Mouse (Mus musculus) E14TG2a.4 (cell line): ENCODE data around the gene Nacc1.

Experiments used
- H3K27me3 ChIP-seq: 2 replicates; pipeline ENCODE4 v1.6.1; 2014; ENCODE audit warnings: low read length, control low read depth; ENCODE audit not compliant: insufficient read depth
- H3K36me3 ChIP-seq: 2 replicates; pipeline ENCODE4 v1.6.1; 2014; ENCODE audit warnings: low read length, control low read depth; ENCODE audit not compliant: insufficient read depth
- H3K4me1 ChIP-seq: replicated peaks from 2 replicates; pipeline ENCODE4 v1.6.1; 2014; ENCODE audit warnings: low read depth, low read length, control low read depth
- H3K4me3 ChIP-seq: replicated peaks from 2 replicates; pipeline ENCODE4 v1.5.1; 2014; ENCODE audit warnings: mild to moderate bottlenecking, low read length
- H3K9me3 ChIP-seq: 2 replicates; pipeline ENCODE4 v1.6.1; 2014; ENCODE audit warnings: low read length, control low read depth
- CTCF ChIP-seq: conservative IDR thresholded peaks from 2 replicates; pipeline ENCODE4 v1.5.1; 2014; ENCODE audit warnings: low read length
- NANOG ChIP-seq: IDR thresholded peaks from 2 replicates; pipeline ENCODE4 v1.6.1; 2014; ENCODE audit warnings: borderline replicate concordance, low read length, mixed read lengths
- POU5F1 ChIP-seq: IDR thresholded peaks from 2 replicates; pipeline ENCODE4 v1.6.1; 2014; ENCODE audit warnings: low read length, borderline replicate concordance

Gene Nacc1

GRCm38 (mm10) chr8:84650213-84650612 lies 37.4 kb downstream of the Nacc1 start:
- no peak for TF ChIP-seq POU5F1
- TF ChIP-seq NANOG: peak; percentile 76
- Histone ChIP-seq H3K9me3 (no peaks in the 10 kb centered on the region), H3K4me3 (peak overlapping the region; percentile 71), H3K4me1 (peaks cover 50% of the 10 kb centered on the region), H3K36me3 (no peaks in the 10 kb centered on the region), H3K27me3 (no peaks in the 10 kb centered on the region)

DNA sequence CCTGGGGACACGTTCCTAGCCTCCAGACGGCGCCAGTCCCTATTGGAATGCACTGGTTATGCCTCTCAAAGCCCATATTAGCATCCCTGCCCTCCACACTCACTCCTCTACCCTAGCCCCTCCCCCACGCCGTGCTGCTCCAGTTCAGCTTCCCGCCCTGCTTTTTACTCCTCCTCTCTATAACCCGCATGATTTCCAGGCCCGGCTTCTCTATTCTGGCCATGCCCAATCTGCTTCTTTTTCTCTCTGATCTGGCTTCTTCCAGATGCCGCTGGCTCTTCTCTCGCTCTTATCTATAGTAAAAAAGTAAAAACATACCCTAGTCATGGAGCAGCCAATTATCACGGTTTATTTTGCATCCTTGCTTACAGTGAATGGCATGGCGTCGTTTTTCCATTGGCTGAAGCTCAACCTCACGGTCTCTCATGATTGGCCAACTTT lies 40.2 kb downstream of the Nacc1 start:
- H3K36me3 ChIP-seq: no peaks in the 10 kb centered on the region

GRCm38 (mm10) chr8:84646800-84647199 lies 40.9 kb downstream of the Nacc1 start:
- H3K9me3 ChIP-seq: no peaks in the 10 kb centered on the region
- H3K36me3 ChIP-seq: no peaks in the 10 kb centered on the region
- H3K4me1 ChIP-seq: peaks cover 69% of the 10 kb centered on the region
- no peaks in the 10 kb centered on the region for H3K27me3 ChIP-seq
- TF ChIP-seq POU5F1 (no peak), CTCF (peak; percentile 32; the same call in 1 of the 2 replicates)
- H3K4me3 ChIP-seq: peak overlapping the region; percentile 63

More for the DNA sequence above, 40.2 kb downstream of the Nacc1 start:
- Histone ChIP-seq H3K4me1 (peaks cover 63% of the 10 kb centered on the region), H3K27me3 (no peaks in the 10 kb centered on the region), H3K4me3 (peak overlapping the region; percentile 63), H3K9me3 (no peaks in the 10 kb centered on the region)
- TF ChIP-seq POU5F1 (no peak), CTCF (no peak), NANOG (no peak)

DNA sequence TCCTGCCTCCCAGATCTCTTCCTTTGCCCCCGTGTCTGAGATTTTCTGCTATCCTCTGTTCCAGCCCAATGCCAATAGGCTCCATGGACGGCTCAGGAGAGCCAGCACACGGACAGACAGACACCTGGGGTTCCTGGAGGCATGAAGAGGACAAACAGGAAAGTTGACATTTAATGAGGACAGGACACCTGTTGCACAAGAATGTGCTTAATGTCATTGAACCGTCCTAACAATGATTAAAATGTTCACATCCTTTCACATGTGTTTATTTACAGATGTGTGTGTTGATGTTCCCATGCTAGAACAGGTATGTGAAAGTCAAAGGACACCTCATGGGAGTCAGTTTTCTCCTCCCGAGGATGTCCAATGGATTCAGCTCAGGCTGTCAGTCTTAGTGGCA lies 44.6 kb downstream of the Nacc1 start:
- H3K27me3 ChIP-seq: no peaks in the 10 kb centered on the region
- H3K4me1 ChIP-seq: peaks cover 72% of the 10 kb centered on the region
- no peaks in the 10 kb centered on the region for H3K36me3 ChIP-seq
- peak overlapping the region; percentile 48 for H3K4me3 ChIP-seq
- TF ChIP-seq NANOG (no peak), CTCF (no peak), POU5F1 (no peak)
- no peaks in the 10 kb centered on the region for H3K9me3 ChIP-seq

- Histone ChIP-seq H3K9me3 (no peaks in the 10 kb centered on the region), H3K4me3 (peak overlapping the region; percentile 48), H3K4me1 (peaks cover 74% of the 10 kb centered on the region), H3K36me3 (0 out of 2 replicates have a peak, but pooled peaks cover 5% of the 10 kb centered on the region), H3K27me3 (no peaks in the 10 kb centered on the region)
- no peak for TF ChIP-seq POU5F1
- no peak for TF ChIP-seq NANOG
- TF ChIP-seq CTCF: no peak
Observed at GRCm38 (mm10) chr8:84641578-84642361, 45.9 kb downstream of the Nacc1 start.

DNA sequence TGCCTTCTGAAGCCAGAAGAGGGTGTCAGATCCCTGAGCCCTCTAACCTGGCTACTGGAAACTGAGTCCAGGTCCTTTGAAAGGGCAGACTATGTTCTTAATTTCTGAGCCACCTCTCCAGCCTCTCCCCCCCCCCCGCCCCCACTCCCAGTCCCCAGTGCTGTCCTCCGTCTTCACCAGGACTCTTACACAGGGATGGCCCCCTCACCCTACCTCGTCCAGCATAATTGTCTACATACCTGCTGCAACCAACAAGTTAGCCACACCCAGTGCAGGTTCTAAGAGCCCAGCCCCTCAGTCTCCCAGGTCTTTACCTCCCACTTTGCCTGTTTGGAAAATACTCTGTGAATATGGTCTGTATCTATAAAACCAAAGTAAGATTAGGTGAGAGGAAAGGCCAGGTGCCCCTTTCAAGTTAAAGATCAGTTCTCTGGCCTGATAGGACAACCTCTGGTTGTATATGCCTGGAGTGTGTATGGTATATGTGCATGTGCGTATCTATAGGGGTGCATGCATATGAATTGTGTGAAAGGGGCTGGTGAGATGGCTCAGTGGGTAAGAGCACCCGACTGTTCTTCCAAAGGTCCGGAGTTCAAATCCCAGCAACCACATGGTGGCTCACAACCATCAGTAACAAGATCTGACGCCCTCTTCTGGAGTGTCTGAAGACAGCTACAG lies 46.9 kb downstream of the Nacc1 start:
- Histone ChIP-seq H3K4me3 (no peak overlapping the region; the same call in 1 of the 2 replicates), H3K36me3 (peaks cover 10% of the 10 kb centered on the region; the same call in 1 of the 2 replicates), H3K9me3 (no peaks in the 10 kb centered on the region), H3K4me1 (peaks cover 74% of the 10 kb centered on the region), H3K27me3 (no peaks in the 10 kb centered on the region)
- TF ChIP-seq CTCF (no peak), NANOG (no peak), POU5F1 (no peak)

- Histone ChIP-seq H3K4me1 (peaks cover 74% of the 10 kb centered on the region), H3K36me3 (peaks cover 11% of the 10 kb centered on the region; the same call in 1 of the 2 replicates), H3K27me3 (no peaks in the 10 kb centered on the region), H3K4me3 (peak overlapping the region; percentile 79), H3K9me3 (no peaks in the 10 kb centered on the region)
- TF ChIP-seq POU5F1 (no peak), NANOG (no peak), CTCF (no peak)
Observed at GRCm38 (mm10) chr8:84640010-84640588, 47.6 kb downstream of the Nacc1 start.

GRCm38 (mm10) chr8:84639162-84640009 lies 48.3 kb downstream of the Nacc1 start:
- H3K4me3 ChIP-seq: peak overlapping the region; percentile 82

More at GRCm38 (mm10) chr8:84639162-84640009, 48.3 kb downstream of the Nacc1 start:
- H3K27me3 ChIP-seq: no peaks in the 10 kb centered on the region
- no peaks in the 10 kb centered on the region for H3K9me3 ChIP-seq
- H3K36me3 ChIP-seq: peaks cover 11% of the 10 kb centered on the region; the same call in 1 of the 2 replicates
- peaks cover 77% of the 10 kb centered on the region for H3K4me1 ChIP-seq
- TF ChIP-seq POU5F1: no peak
- TF ChIP-seq CTCF: no peak
- TF ChIP-seq NANOG: no peak
